Mouse (Mus musculus) brain, adult 2 months (tissue): ENCODE measurements around the gene Slx1b.
A peak's percentile ranks its signal among the peaks of the same experiment; 100 is the strongest.

Experiments used
- DNase-seq: peaks from one replicate; pipeline ENCODE4 v3.0.0; 2011; ENCODE audit warnings: low read depth, low spot score

Gene Slx1b

GRCm38 (mm10) chr7:126676631-126677220, 18.9 kb downstream of the Slx1b start:
- DNase-seq: no peak

GRCm38 (mm10) chr7:126676207-126676606, 19.4 kb downstream of the Slx1b start, which contains the start of gene Sult1a1:
Sult1a1 (minus strand) TSS chr7:126676432.
- DNase-seq: peak; percentile 61

GRCm38 (mm10) chr7:126675104-126675503, 20.5 kb downstream of the Slx1b start:
- DNase-seq: no peak

GRCm38 (mm10) chr7:126672111-126672510, 23.5 kb downstream of the Slx1b start:
- DNase-seq: no peak

- DNase-seq: no peak
Measured at GRCm38 (mm10) chr7:126670152-126670551, 25.4 kb downstream of the Slx1b start.

GRCm38 (mm10) chr7:126668452-126668851, 27.1 kb downstream of the Slx1b start:
- DNase-seq: no peak

GRCm38 (mm10) chr7:126667495-126668090, 28.0 kb downstream of the Slx1b start:
- DNase-seq: no peak

- DNase-seq: no peak
Measured at GRCm38 (mm10) chr7:126665269-126665668, 30.3 kb downstream of the Slx1b start.

- no peak for DNase-seq
Measured at GRCm38 (mm10) chr7:126663646-126664045, 31.9 kb downstream of the Slx1b start.

GRCm38 (mm10) chr7:126659771-126660170, 35.8 kb downstream of the Slx1b start:
- DNase-seq: no peak

GRCm38 (mm10) chr7:126657522-126657921, 38.1 kb downstream of the Slx1b start:
- no peak for DNase-seq

GRCm38 (mm10) chr7:126655695-126656094, 39.9 kb downstream of the Slx1b start:
- DNase-seq: no peak

GRCm38 (mm10) chr7:126653991-126654390, 41.6 kb downstream of the Slx1b start:
- DNase-seq: no peak

GRCm38 (mm10) chr7:126650852-126651251, 44.7 kb downstream of the Slx1b start:
- no peak for DNase-seq

- peak; percentile 98 for DNase-seq
Measured at GRCm38 (mm10) chr7:126649231-126650051, 46.1 kb downstream of the Slx1b start, which contains the start of gene Sgf29. Sgf29 (plus strand) TSS chr7:126649309.

- peak; percentile 35 for DNase-seq
Measured at GRCm38 (mm10) chr7:126648486-126648885, 47.1 kb downstream of the Slx1b start.

GRCm38 (mm10) chr7:126645708-126646107, 49.9 kb downstream of the Slx1b start:
- no peak for DNase-seq

- no peak for DNase-seq
Measured at GRCm38 (mm10) chr7:126644914-126645313, 50.7 kb downstream of the Slx1b start.

- DNase-seq: no peak
Measured at GRCm38 (mm10) chr7:126644345-126644744, 51.2 kb downstream of the Slx1b start.

GRCm38 (mm10) chr7:126643244-126643617, 52.4 kb downstream of the Slx1b start:
- DNase-seq: peak; percentile 69

- no peak for DNase-seq
Measured at GRCm38 (mm10) chr7:126642545-126643243, 52.9 kb downstream of the Slx1b start.
